Mouse (Mus musculus) retina, postnatal 7 days (tissue): Measurements from ENCODE around the gene Olfr1495.
"Not testable (repeated sequence)": the region's sequence is repeated elsewhere in the genome, so short reads cannot be mapped to it uniquely, and the experiment has no call there.

Source experiments
- DNase-seq: peaks from one replicate; pipeline ENCODE4 v3.0.0-alpha.2; 2012; ENCODE audit warnings: low read depth, low spot score

The Olfr1495 gene

DNA sequence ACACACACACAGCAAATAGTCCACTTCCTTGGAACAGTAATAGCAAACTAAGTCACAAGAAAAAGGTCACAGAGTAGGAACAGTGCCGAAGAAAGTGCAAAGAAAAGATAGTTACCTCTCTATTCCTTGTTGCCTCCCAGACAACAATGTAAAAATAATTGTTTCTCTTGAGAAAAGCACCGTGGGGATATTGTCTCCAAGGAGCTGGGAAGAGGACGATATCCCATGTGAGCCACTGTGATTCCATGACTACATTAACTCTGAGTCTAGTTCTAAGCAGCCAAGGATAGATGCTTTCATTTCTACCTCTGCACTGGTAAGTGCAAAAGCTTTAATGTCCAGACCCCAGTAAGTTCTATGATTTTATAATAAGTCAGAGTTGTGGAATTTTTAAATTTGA lies at the start of gene Olfr1495:
TSS of gene Olfr1495 (plus strand) at position 301 of the 400 bp plus-strand sequence.
- DNase-seq = no peak

DNA sequence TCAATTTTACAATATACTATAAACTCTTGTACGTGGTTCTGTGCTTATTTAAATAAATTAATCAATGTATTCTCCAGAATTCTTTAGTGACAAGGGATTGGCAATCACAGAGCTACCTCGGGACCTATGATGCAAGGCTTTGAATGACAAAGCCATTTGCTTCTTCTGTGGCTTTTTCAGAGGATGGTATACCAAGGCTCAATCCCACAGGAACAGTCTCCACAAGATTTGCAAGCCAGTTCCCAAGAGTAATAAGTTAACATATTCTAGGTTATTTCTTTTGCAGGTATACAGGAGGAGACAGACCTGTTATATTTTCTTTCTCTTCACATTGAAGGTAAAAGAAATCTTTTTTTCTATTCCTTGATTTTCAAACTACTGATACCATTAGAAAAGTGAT lies 41.4 kb upstream of the Olfr1495 start, which contains the start of gene Olfr1493-ps1:
TSS of gene Olfr1493-ps1 (plus strand) at position 301 of the 400 bp plus-strand sequence.
- DNase-seq = no peak

DNA sequence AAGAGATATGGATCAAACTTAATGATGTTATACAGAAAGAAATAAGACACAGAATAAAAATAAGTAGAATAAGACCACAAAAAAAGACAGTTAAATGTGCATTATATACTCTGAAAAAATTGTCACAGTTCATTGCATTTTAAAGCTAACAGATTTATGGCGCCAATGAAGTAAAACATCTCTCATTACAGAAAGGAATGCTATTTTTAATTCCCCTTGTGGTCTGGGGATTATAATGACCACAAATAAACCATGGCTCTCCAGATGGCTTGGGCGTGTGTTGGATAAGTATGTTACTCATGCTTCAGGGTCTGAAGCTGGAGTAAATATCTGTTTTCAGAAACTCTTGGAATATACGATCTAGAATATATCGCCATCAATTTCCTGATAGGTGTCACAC lies 25.0 kb upstream of the Olfr1495 start, which contains the start of gene Olfr1494:
TSS of gene Olfr1494 (plus strand) at position 301 of the 400 bp plus-strand sequence.
- DNase-seq = no peak

DNA sequence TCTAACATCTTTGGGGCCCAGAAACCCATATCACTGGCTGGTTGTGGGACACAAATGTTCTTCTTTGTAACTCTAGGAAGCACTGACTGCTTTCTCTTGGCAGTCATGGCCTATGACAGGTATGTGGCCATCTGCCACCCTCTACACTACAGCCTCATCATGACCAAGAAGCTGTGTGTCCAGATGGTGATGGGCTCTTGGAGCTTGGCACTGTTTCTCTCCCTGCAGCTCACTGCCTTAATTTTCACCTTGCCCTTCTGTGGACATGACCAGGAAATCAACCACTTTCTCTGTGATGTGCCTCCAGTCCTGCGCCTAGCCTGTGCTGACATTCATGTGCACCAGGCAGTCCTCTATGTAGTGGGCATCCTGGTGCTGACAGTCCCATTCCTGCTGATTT lies 15.0 kb upstream of the Olfr1495 start:
- DNase-seq = no peak

GRCm38 (mm10) chr19:13768565-13769276 lies 4.3 kb downstream of the Olfr1495 start:
- no peak for DNase-seq

GRCm38 (mm10) chr19:13777578-13777977 lies 13.2 kb downstream of the Olfr1495 start, which contains the start of gene Olfr1496:
Gene Olfr1496, plus strand, starts transcription at chr19:13777878.
- no peak for DNase-seq

DNA sequence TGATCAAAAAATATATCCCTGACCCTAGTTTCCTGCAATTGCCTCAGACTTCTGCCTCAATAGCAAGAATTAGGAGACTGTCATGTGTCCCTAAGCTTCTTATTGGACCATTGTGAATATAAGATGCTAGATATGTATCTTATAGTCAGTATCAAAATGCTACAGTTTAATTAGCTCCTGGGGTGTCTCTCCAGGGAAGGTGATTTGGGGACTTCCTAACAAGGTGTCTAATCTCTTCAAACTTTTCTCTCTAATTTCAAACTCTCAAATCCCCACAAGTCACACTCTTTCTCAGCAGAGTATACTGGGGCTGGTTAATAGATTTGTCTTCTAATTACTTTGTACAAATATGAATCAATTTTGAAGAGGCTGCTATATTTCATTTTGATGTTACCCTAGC lies 33.7 kb downstream of the Olfr1495 start, which contains the start of gene Olfr1497:
TSS of gene Olfr1497 (minus strand) at position 101 of the 400 bp plus-strand sequence.
- DNase-seq = no peak

DNA sequence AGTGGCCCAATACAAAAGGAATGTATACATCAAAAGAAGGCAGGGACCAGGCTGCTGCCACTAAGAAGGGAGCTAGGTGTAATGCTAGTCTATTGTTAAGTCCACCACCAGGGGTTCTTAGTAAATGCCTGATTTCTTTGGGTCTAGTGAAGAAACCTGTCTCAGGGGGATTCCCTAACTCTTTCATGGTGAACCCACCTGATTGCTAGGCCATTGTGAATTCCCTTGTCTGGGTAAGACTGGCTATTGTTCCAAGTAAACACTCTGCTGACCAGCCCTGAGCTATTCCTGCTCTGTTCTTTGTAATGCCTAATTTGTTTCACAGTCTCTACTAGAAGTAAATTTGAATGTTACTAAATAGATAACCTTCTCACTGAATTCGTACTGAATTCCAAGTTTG lies 41.1 kb downstream of the Olfr1495 start:
- DNase-seq = not testable (repeated sequence)

DNA sequence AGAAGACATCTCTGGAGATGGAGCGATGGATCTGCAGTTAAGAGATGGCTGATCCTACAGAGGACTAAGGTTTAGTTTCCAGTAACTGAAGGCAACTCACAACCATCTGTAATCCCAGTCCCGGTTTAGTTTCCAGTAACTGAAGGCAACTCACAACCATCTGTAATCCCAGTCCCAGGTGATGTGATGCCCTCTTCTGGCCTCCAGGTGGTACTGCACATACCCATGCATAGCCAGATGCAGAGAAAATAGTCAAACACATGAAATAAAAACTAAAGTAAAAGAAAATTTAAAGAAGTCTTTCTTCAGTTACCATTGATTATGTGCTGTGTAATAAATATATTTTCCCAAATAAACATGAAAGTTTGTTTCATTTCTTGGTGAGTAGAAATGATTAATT lies 48.4 kb downstream of the Olfr1495 start:
- no peak for DNase-seq

DNA sequence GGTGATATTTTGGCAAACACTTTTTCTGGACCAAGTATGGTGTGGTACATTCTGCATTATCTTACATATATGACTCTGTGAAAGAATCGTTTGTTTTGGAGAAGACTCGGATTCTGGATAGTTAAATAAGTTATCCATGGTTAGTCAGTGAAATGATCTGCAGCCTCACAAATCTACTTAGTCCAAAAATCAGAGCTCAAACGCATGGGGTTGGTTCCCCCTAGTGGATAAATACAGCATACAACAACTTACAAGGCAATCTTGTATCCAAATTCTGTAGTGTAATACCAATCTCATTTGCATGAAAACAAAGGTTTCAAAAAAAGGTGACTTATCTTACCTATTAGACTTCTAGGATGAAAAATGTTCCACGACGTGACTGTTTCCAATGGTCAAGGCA lies 54.4 kb downstream of the Olfr1495 start:
- DNase-seq = peak; percentile 16

GRCm38 (mm10) chr19:13819347-13819746 lies 54.9 kb downstream of the Olfr1495 start, which contains the start of gene Olfr1499:
Gene Olfr1499, minus strand, starts transcription at chr19:13819447.
- DNase-seq = no peak
